Mouse (Mus musculus) ES-E14 (cell line): ENCODE results near the gene Haus2.

ENCODE experiments used
- HCFC1 ChIP-seq: IDR thresholded peaks from 2 replicates; pipeline ENCODE4 v1.6.1; 2012; ENCODE audit warnings: low read length, inconsistent platforms, borderline replicate concordance; ENCODE audit not compliant: insufficient read depth
- ZNF384 ChIP-seq: IDR thresholded peaks from 2 replicates; pipeline ENCODE4 v1.6.1; 2012; ENCODE audit warnings: low read depth, low read length, inconsistent platforms

DNA sequence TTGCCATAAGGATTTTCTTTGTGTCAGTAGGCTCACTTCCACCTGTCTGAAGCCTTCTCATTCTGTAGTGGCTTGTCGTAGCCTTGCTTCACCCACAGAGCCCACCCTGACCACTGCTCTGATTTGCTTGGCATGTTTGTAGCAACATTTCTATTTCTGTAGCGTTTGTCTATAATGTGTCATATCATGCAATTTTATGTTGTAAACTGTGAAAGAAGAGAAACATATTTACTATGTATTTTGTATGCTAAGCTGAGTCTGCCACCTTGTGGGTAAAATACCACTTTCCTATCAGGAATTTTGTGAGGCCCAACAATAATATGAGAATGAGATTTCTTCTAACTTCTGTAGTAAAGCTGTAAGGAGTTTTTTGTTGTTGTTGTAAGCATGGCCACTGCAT, 61.1 kb downstream of the Haus2 start:
- no peak for TF ChIP-seq HCFC1
- TF ChIP-seq ZNF384, result no peak
